Mouse (Mus musculus): ENCODE measurements at regions not wholly inside any gene's neighbourhood (a gene's known extent, or its start where the extent isn't known, plus 50 kb on each side); places are given as distances from the start of the nearest gene placed in this dataset.
"Not testable (repeated sequence)": the region's sequence is repeated elsewhere in the genome, so short reads cannot be mapped to it uniquely, and the experiment has no call there.

DNA sequence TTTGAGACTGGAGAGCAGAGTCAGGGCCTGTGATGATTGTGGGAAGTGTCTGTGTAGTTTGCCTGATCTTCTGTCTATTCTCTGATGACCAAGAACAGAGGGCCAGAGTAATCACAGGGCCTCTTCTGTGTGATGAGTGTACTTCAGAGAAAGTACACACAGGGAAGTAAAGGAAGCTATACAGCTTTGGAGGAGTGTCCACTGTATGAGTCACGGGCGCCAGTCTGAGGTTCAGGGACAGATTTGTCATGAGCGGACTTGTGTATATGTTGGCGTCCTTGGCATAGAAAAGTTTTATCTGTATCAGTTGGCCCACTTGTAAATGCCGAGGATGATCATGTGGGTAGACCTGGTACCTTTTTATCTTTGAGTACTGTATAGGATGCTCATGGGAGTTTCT lies 142.1 kb downstream of the Tmem121 start:
- DNase-seq (ENCODE audit: low spot score in 2 of 2) = no peak

DNA sequence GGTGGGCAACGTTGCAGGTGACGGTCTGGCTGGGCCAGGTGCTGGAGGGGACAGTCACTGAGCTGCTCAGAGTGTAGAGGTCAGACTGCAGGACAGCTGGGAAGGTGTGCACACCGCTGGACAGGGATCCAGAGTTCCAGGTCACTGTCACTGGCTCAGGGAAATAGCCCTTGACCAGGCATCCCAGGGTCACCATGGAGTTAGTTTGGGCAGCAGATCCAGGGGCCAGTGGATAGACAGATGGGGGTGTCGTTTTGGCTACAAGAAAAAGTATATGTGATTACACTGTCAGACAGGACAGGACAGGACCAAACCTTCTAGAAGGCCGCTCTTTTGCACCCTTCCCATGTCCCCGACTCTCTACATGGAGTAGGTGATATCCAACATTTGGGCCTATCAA lies 144.5 kb downstream of the Tmem121 start:
- DNase-seq (ENCODE audit: low spot score in 2 of 2) = no peak
- intact Hi-C loops (cut with DNase I) = no loop called here

More for the DNA sequence above, 142.1 kb downstream of the Tmem121 start:
- intact Hi-C loops (cut with DNase I) = no loop called here

DNA sequence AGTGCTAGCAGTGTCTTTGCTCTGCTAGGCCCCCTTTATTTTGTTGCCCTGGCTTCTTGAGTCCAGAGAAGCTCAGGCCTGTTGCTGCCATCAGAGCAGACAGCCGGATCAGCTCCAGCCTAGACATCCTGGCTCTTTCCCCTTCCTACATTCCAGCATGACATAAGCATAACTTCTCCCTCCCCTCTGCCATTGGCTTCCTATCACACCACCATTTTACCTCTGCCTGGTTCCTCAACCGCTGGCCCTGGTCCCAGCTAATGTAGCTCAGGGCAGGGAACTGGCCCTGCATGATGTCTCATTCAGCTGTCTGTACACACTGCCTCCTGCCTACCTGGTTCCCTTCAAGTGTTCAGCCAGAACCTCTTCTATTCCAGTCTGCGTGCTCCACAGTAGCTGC lies 146.5 kb downstream of the Tmem121 start:
- DNase-seq (ENCODE audit: low spot score in 2 of 2) = no peak
- intact Hi-C loops (cut with DNase I) = no loop called here

DNA sequence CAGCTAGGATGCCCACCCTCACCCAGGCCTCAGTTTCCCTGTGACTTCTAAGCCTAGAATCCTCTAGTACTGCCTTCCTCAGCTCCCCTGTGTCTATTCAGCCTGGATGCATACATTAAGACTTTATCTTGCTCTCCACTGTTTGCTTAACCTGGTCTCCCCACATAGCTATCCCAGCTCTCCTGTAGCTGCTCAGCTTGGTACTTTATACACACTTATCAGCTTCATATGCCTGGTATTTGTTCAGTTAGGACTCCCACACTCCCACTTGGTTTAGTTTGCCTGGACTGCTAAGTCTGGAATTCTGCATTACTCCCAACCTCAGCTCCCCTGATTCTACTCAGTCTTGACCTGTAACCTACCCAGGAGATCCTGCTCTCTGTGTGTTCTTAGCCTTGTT lies 147.7 kb downstream of the Tmem121 start:
- no peak for DNase-seq (ENCODE audit: low spot score in 2 of 2)
- intact Hi-C loops (cut with DNase I) = no loop called here

DNA sequence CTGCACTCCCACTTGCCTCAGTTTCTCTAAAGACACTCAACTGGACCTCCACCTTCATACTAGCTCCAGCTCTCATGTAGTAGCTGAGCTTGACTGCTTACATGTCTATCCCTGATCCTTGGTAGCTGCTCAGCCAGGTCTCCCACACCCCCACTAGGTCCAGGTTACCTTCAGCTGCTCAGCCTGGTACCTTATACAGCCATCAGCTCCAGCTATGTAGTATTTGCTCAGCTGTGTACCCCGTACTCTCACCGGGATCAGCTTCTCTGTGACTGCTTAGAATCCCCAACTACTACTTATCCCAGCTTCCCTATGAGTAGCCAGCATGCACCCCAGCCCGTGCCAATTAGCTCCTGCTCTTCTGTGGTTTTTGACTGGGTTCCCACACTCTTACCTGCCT lies 148.1 kb downstream of the Tmem121 start:
- intact Hi-C loops (cut with DNase I); DNase-seq (ENCODE audit: low spot score in 2 of 2): not testable (repeated sequence)

DNA sequence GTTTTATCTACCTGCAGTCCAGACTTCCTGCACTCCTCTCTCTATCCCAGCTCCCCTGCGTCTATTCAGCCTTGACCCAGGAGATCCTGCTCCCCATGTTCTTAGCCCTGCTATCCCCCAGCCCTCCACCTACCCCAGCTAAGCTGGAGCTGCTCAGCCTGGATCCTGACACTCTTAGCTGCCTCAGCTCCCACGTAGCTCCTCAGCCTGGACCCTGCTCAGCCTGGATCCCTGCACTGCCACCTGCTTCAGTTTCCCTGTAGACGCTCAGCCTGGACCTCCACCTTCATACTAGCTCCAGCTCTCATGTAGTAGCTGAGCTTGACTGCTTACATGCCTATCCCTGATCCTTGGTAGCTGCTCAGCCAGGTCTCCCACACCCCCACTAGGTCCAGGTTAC lies 151.5 kb downstream of the Tmem121 start:
- intact Hi-C loops (cut with DNase I) = no loop called here
- DNase-seq (ENCODE audit: low spot score in 2 of 2) = no peak

DNA sequence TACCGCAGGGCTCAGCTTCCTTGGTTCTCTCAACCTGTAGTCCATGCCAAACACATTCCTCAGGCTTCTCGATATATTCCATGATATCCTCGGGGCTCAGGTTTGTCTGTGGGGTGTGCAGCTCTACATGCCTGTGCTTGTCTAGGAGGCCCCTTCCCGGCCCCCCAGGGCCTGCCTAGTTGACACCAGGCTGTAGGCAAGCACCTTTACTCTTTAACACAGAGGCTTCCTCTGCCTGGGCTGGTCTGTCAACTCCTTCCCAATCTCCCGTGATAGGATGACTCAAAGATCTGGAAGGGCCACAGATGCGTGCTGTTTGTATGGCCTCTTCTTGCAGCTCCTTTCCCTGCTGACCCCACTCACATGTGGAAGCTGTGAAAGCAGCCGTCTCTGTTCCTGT lies 150.4 kb upstream of the Adam6b start:
- no peak for DNase-seq (ENCODE audit: low spot score in 2 of 2)
- intact Hi-C loops (cut with DNase I) = no loop called here

DNA sequence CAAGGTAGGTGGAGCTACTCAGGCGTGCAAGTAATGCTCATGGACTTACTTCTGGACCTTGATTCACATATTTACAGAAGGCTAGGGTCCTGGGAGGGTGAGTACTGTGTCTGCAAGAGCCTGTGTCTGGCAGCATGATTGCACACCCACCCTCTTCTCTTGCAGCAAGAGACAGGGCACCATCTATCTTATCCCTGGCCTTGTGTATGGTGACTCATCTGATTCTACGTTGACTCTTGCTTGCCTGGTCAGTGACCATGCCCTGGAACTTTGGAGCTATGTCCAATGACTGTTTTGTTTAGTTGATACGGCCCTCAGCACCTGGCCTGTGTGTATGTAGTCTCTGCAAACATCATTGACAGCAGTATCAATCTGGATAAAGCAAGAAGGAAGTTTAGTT lies 148.3 kb upstream of the Adam6b start:
- no peak for DNase-seq (ENCODE audit: low spot score in 2 of 2)
- intact Hi-C loops (cut with DNase I) = no loop called here

DNA sequence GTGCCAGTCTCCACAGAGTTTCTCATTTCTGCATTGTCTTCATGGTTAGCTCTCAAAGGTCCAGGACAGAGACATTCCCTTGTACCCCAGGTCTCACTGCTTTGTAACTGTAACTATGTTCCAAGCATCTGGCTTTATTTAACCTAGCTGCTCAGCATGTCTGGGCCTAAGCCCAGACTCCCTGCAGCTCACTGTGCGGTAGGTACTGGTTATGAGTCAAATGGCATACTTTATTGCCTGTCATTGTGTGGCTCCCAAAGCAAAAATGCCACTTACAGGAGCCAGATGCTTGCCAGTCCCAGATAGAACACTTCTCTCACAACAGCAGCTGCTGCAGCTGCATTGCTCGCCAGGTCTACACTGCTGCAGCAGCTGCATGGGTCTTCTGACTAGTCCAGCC lies 134.2 kb upstream of the Adam6b start:
- no peak for DNase-seq (ENCODE audit: low spot score in 2 of 2)

DNA sequence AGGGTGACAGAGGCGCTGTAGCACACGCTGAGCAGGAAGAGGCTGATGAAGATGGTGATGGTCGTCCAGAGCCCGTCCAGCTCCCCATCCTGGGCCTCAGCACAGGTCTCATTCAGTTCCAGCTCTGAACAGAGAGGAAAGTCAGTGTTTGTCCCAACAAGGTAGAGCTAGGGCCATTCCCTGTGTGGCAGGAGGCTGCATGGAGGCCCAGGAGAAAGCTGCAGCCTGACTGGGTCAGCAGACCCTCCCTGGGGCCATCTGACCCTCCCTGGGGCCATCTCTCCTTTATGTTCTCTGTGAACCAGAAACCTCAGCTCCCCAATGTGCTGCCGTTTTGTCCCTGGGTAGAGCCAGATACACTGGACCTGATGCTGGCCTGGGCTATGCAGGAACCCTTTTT lies 131.2 kb upstream of the Adam6b start:
- intact Hi-C loops (cut with DNase I) = no loop called here
- no peak for DNase-seq (ENCODE audit: low spot score in 2 of 2)

More for the DNA sequence above, 134.2 kb upstream of the Adam6b start:
- intact Hi-C loops (cut with DNase I) = no loop called here

DNA sequence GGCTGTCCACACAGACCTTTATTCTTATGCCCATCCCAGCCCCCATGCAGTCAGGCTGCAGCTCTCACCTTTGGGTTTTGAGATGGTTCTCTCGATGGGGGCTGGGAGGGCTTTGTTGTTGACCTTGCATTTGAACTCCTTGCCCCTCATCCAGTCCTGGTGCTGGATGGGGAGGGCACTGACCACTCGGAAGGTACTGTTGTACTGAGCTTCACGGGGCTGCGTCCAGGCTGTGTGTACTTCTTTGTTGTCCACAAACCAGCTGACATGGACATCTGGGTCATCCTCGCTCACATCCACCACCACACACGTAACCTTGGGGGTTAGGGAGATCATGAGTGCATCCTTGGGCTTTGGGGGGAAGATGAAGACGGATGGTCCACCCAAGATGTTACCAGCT lies 129.3 kb upstream of the Adam6b start:
- intact Hi-C loops (cut with DNase I) = no loop called here
- DNase-seq (ENCODE audit: low spot score in 2 of 2) = no peak

DNA sequence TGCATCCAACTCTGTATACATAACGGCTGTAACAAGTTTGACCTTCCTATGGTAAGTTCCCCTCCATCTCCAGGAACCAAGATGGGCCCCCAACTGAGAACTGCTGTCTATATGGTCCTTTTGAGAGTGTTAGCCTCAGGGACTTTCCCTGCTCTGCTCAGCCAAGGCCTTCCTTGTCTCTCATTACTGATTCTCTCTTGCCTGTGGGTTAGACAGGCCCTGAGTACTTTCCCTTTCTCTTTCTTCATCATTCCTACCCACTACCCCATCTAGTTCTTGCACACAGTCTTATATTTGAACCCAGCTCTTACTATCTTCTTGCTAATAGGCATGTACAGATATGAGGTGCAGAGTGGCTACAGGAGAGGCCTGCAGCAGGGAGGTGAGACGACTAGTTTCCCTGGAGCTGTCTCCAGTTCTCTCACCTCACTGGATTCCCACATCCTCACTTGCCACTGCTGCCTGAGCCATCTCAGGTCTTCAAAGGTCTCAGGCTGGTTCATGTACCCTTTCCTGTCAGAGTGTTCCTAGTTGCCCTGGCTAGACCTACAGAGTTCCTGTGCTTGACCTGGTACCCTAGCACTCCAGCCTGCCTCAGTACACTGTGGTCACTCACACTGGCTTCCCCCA lies 126.8 kb upstream of the Adam6b start:
- no peak for DNase-seq (ENCODE audit: low spot score in 2 of 2)
- intact Hi-C loops (cut with DNase I) = no loop called here

DNA sequence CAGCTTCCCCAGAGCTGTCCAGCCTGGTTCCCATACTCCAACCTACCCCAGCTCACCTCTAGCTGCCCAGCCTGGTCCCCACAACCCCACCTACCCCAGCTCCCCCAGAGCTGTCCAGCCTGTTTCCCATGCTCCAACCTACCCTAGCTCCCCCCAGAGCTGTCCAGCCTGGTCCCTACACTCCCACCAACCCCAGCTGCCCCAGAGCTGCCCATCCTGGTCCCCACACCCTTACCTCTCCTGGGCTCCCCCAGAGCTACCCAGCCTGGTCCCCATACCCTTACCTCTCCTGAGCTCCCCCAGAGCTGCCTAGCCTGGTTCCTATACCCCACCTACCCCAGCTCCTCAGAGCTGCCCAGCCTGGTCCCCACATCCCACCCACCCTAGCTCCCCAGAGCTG lies 125.3 kb upstream of the Adam6b start:
- intact Hi-C loops (cut with DNase I) = no loop called here
- no peak for DNase-seq (ENCODE audit: low spot score in 2 of 2)

DNA sequence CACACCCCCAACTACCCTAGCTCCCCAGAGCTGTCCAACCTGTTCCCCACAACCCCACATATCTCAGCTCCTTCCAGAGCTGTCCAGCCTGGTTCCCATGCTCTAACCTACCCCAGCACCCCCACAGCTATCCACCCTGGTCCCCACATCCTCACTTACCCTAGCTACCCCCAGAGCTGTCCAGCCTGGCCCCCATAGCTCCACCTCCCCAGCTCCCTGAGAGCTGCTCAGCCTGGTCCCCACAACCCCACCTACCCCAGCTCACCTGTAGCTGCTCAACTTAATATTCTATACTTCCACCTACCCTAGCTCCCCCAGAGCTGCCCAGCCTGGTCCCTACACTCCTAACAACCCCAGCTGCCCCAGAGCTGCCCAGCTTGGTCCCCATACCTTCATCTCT lies 124.9 kb upstream of the Adam6b start:
- DNase-seq (ENCODE audit: low spot score in 2 of 2) = no peak
- intact Hi-C loops (cut with DNase I) = no loop called here

DNA sequence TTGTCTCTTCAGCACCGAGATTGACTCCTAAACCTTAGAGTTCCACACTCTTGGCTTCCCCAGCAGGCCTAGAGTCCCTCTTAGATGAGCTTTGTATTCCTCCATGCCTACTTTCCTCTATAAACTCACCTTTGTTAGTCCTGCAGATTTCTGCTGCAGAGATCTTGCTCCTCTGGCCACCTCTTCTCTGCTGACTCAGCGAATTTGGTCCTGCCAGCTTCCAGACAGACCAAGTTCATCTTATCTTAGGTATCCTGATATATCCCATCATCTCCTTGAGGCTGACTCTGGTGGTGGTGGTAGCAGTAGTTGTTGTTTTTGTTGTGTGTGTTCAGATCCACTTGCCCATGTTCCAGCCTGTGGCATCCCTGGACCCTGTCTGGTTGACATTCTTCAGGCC lies 123.5 kb upstream of the Adam6b start:
- no peak for DNase-seq (ENCODE audit: low spot score in 2 of 2)
- intact Hi-C loops (cut with DNase I) = no loop called here

DNA sequence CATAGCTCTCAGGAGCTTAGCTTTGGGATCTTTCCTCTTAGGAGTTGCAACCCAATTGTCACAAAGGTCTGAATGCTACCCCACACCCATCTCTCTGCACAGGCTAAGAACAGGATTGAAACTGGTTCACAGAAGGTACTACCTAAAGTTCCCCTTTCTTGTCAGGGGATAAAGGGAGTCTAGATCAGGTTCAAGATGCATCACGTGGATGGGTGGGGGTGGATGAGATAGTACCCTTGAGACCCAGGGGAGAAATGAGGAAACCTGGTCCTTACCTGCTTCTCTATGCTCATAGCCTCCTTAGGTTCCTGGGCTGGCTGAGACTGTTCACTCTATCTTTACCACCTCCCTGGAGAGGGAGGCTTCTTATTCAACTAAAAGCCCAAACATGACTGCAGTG lies 122.9 kb upstream of the Adam6b start:
- no peak for DNase-seq (ENCODE audit: low spot score in 2 of 2)
- intact Hi-C loops (cut with DNase I) = no loop called here

DNA sequence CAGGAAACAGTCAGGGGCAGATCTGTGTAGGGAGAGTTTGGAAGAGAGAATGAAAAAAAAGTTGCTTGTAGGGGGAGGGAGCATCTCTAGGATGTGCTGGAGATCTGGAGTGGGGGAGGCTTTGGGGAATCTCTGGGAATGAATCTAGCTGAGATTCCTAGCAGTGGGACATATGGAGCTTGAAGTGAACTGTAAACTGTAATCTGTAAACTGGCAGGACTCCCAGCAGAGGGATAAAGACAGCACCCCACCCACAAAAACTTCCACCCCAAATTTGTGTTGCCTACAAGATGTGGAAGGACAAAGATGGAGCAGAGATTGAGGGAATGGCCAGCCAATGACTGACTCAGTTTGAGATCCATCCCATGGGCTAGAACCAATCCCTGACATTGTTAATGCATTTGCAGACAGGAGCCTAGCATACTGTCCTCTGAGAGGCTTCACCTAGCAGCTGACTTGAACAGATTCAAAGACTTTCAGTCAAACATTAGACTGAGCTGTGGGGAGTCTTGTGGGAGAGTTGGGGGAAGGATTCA lies 87.7 kb upstream of the Adam6b start:
- DNase-seq (ENCODE audit: low spot score in 2 of 2) = peak; percentile 32 to 49
- intact Hi-C loops (cut with DNase I) = loop anchor here (10.0 kb wide), 1 partner anchor 107 kb away; no protein-coding TSS in a partner anchor

DNA sequence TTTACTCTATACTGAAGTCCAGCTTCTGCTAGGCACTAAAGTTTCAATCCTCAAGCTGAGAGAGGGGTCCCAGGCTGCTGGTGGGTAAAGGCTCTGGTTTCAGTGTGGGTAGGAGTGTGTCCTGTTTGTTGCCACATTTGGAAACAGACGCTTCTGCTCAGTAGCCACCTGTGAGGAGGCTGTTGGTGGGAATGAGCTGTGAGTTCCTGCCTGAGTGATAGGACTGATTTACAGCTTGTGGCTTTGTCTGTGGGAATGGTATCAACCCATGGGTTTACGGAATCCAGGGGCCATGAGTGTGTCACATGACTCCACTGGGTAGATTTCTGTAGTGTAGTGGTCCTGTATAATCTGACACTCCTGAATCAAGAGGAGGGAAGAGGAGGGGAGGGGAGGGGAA lies 86.5 kb upstream of the Adam6b start:
- intact Hi-C loops (cut with DNase I) = loop anchor here (10.0 kb wide), 1 partner anchor 108 kb away; no protein-coding TSS in a partner anchor
- DNase-seq (ENCODE audit: low spot score in 2 of 2) = no peak

DNA sequence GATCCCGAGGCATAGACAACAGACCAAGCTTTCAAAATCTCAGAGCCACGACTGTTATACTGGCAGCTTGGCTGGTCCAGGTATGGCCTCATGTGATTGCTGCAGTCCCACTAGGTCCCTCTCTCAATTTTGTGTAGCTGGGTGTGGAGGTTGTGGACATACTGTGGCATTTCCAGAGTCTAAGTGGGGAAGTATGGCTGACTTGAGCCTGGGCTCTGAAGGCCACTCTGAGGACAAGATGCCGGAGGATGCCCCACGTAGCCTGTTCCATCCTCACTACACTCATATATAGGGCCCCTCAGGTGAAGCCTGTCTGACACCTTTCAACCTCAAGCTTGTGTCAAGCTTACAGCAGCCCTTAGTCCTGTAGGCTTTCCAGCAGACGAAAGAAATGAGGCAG lies 78.2 kb upstream of the Adam6b start:
- intact Hi-C loops (cut with DNase I) = no loop called here
- DNase-seq (ENCODE audit: low spot score in 2 of 2) = no peak

DNA sequence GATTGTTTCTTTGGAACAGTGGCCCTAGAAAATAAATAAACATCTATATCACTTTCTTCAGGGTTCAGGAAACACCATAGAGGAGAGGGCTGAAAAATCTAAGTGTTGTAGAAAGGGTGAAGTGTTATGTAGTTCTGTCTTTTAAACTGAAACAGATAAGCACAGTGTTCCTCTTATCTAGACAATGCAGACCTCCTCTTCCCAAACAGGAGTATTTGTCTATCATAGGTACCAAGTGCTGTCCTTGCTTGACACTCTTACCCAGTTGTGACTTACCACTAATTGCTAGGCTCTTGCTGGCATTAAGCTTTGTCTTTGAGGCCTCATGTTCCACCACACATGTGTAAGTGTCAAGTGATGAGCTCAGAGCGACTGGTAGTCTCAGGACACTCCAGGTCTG lies 75.3 kb upstream of the Adam6b start:
- DNase-seq (ENCODE audit: low spot score in 2 of 2) = no peak
- intact Hi-C loops (cut with DNase I) = no loop called here

DNA sequence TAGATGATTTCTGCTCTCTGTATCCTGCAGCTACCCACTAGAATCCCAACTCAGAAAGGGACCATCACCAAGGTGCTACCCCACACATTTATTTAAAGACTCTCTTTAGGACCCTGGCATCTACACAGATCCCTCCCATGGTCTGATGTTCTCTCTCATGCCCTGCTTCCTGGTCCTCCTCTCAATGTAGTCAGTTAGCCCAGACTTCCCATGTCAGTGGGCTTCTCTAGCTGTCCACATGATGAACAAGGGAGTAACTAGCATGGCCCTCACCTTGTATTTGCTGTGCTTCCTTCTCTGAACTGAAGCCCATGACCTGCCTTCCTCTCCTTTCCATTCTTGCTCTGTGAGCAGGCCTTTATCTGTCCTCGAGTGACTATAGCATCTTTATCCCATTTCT lies 71.8 kb upstream of the Adam6b start:
- intact Hi-C loops (cut with DNase I) = no loop called here
- DNase-seq (ENCODE audit: low spot score in 2 of 2) = no peak
